Mouse (Mus musculus) frontal cortex, postnatal 25 days (tissue): ENCODE measurements around the gene Snx32.

Source experiments
- DNase-seq, 2 experiments: peaks; one replicate each; pipeline ENCODE4 v3.0.0; 2022; ENCODE audit warnings: low spot score in 2 of 2

Snx32 gene

DNA sequence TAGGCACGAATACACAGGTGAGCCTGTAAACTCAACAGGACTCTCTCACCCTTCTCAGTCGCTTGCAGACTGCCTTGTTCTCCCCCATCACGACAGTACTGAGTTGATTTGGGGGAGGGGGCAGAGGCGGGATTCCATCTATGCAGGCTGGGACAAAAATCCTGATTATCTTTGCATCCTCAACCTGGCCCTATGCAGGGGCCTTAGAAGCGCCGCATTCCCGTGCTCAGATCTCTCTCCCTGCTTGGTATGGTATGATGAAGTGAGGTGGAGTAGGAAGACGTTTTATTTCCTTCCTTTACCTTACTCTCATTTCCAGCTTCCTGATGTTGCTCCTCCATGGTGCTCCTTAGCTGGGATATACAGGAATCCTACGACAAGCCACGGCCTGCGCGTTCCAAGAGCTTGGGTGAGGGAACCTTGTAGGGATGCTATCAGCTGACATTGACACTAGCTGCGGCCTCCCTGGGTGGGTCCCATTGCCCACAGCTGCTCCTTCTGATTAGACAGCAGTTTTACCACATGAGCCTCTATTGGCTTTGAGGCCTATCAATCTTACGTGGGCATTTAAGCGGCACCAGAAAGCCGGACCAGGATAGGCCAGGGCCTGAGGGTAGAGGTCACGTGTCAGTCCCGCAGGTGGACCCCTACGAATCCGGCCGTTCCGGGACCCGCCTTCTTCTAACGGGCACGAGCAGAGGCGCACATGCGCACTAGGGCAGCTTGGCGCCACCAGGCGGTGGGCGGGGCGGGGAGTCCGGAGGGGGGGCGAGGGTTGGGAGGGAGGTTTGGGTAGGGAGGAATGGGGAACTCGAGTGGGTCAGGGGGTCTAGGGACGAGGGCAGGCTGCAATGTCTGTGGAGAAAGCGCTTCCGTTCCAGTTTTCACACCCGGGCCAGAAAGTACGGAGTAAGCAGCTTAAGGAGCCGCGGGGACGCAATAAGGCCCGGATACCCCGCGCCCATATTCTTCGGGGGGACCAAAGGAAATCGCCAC, at the start of gene Snx32:
Snx32 (minus strand) TSS at position 508 of the 996 bp plus-strand sequence.
- DNase-seq: peak; percentile 91 to 98

DNA sequence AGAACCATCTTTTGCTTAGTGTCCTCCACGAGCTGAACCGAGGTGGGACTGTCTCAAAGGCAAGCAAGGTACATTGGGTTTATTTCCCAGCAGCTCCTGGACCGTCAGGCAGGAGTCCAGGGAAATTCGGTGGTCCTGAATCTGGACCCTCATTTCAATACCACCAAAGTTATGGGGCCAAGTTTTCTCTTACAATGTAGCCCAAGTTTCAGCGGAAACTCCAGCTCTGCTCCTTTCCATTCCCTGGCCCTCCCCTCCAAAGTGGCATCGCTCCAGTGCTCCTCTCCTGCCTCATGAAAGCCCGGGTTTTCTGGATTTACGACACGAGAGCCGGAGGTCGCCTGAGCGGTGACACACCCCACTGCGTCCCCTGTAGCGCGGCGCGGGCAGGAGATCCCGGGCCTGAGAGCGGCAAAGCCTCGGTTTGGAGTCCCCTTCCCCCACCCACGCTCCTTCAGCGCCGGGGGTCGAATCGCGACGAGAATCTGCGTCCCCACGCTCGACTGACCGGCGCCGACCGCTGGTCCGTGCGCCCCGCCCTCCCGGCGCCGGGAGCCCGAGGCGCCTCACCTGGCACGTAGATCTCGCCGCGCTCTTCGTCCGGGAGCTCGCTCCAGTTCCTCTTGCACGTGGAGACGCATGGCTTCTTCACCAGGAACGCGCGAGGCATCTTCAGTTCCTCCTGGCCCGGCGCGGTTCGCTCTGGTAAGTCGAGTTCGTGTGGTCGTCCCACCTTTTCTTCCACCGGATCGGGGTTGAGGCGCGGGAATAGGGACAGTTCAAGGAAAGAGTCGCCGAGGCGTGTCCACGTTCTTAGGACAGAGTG, 49.5 kb upstream of the Snx32 start:
- no peak for DNase-seq

DNA sequence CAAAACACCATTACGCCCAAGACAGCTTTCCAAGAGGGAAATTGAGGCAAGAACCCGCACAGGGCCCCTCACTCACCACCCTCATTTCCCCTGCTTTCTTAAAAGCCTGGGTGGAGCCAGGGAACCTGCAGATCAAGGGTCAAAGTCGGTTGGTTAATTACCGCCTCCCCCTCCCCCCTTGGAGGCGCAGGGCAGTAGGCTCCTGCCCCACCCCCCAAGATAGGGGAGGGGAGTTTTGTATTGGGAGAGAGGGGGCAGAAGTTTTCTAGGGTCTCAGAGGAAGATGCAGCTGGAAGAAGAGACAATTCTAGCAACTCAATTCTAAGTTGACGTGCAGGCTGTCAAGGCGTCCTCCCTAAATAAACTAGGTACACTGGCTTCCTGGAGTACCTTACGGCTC, 48.9 kb upstream of the Snx32 start:
- no peak for DNase-seq

DNA sequence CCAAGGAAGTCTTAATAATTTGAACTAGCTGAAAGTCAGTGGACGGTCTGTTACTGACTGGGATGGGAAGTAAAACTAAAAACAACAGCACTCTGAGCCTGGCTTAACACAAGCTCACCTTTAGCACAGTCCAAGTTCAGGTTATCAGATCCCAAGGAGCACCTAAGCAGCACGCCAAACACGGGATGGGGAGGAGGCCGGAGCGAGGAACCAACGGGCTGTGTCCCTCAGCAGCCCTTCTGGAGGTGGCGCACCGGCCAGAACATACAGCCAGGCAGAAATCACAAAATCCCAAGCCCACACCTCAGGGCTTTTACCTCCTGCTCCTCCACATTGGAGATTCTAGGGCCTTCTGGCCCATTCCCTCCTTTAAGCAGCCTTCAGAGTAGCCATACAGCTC, 48.4 kb upstream of the Snx32 start:
- DNase-seq: no peak

DNA sequence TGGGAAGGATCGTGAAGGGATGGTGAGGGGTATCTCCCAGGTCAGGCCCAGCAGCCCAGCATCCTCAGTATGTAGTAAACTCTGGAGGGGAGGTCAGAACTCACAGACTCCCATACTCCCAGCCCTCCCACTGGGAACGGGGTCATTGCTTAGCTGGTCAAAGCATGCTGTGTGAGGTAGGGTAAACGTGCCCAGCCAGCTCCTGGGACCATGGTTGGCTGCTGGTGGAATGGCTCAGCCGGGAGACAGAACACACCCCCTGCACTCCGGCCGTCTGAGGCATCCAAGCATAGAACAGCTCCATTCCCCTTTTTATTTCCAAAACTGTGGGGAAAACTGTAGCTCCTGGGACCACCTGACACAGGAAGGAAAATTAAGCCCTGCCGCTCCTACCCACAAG, 47.8 kb upstream of the Snx32 start:
- no peak for DNase-seq

DNA sequence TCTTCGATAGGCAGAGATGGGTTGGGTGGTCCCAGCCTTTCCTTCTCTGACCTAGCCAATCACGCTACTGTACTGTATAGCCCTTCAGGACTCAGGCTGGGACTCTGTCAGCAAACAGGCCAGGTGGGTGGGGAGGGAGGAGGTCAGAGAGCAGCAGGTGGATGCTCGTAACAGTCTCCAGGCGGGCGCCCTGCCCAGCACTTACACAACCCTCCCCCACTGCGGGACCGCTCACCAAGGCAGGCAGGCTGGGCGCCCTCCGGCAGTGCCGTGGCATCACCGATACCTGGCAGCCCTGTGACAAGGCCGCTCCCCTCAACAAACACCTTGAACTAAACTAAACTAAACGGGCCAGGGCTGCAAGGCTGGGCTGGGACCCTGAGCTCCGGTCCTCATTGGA, 43.9 kb upstream of the Snx32 start:
- DNase-seq: no peak

DNA sequence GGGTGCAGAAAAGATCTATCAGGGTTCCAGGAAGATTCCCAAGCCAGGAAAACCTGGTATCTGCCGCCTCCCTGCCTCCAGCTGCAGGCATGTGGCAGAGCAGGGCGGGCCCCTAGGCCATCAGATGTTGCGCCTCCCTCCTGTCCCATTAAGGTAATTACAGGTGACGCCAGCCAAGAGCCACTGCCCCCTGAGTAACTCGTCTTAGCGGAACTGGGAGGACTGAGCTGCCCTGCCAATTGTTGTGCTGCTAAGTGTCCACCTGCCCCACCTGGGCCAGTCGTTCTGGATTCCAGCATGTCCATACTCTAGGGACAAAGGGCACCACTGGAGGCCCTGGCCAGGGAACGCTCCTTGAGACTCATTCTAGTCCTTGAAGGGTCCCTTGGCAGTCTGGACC, 43.5 kb upstream of the Snx32 start:
- DNase-seq: no peak

DNA sequence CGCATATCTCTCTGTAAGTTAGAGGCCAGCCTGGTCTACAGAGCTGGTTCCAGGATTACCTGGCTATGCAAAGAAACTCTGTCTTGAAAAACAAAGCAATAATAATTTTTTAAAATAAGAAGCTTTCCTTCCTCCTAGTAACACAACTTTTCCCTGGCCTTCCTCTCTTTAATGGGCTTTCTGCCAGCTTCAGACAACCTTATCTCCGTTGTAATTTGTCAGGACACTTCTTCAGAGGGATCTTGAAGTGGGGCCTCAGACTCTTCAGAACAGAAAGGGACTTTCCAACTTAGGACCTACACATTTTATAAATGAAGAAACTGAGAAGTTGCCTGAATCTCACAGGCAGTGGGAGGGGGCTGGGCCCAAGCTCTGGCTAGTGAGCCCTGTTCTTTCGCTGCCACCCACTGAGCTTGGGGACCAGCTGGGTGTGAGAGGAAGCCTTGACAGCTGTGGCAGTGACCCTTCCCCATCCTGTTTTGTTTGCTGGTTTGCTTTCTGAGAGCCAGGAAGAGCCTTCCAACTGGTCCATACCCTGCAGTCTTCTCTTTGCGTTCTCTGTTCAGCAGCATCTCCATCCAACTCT, 37.2 kb upstream of the Snx32 start:
- DNase-seq: no peak

DNA sequence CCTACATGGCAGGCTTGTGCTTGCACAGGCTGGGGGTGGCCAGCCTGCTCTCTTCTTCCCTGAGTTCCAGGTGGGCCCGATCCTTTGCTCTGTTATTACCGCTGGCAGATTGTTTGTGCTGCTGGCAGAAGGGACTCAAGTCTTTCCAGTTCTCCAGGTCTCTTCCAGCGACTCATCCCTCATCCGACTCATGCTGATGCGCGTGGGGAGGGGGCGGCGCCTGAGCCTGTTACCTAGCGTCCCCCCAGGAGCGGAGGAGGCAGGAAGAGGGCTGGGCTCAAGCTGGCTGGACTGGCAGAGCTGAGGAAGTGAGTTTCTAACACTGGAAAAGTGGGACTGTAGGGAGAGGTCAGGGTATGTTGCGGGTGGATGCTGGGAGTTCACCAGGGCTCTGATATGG, 33.7 kb upstream of the Snx32 start:
- no peak for DNase-seq

DNA sequence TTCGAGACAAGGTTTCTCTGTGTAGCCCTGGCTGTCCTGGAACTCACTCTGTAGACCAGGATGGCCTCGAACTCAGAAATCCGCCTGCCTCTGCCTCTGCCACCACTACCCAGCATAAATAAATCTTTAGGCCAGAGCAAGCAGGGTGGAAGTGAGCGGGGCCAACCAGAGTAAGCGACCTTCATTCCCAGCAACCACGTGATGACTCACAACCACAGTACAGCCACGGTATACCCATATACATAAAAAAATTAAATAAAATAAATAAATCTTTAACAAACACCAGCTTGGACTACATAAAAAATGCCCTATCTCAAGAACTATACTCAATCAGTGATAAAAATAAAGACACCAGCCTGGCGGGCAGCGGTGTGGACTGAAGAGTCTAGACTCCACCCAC, 33.0 kb upstream of the Snx32 start:
- no peak for DNase-seq

DNA sequence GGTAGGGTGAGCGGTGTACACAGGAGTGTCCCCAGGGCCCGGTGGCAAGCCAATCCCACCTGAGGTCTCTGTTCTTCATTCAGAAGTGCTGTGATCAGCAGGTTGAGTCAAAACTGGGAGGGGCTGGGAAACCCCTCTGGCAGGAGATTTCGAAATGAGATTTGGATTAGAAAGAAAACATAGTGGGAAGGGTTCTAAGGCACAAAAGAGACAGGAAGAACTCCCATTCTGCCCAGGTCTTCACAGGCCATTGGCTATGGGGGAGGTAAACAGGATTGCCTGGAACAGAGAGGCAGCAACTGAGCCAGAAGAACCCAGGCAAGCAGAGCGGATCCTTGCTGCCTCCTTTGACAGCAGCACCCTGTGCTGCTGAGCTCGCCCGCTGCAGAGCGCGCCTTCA, 28.4 kb upstream of the Snx32 start:
- DNase-seq: no peak

DNA sequence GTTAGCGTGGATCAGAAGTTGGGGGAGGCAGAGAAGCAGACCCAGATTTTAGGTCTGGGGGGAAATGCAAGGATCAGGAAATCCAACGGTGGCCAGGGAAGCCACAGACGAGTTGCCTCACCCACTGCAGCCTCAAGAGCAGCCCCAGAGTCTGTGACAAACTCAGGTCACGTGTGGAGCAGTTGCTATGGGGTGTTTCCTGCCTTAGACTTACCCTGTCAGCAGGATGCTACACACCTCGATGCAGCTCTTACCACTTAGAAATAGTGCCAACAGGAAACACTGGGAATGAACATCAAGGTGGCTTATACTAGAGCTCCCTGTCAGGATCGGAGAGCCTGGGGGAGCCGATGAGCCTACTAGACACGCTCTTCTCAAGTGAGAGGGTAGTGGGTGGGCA, 22.2 kb upstream of the Snx32 start:
- DNase-seq: no peak

DNA sequence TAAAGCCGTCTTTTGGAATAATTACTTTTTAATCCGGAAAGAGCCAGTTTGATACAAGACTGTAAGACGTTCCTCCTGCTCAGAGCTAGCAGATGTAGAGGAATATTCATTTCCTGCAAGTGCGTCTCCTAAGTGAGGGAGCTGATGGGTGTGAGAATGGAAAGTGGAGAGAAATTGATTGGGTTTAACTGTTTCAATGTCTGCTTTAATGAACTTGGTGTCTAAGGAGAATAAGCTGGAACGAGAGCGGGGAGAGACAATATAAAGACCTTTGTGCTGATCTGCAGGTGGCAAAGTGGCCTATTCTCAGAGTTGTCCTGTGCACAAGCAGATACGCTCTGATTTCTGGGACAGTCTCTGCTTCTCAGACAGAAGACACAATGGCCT, 19.8 kb upstream of the Snx32 start:
- no peak for DNase-seq

DNA sequence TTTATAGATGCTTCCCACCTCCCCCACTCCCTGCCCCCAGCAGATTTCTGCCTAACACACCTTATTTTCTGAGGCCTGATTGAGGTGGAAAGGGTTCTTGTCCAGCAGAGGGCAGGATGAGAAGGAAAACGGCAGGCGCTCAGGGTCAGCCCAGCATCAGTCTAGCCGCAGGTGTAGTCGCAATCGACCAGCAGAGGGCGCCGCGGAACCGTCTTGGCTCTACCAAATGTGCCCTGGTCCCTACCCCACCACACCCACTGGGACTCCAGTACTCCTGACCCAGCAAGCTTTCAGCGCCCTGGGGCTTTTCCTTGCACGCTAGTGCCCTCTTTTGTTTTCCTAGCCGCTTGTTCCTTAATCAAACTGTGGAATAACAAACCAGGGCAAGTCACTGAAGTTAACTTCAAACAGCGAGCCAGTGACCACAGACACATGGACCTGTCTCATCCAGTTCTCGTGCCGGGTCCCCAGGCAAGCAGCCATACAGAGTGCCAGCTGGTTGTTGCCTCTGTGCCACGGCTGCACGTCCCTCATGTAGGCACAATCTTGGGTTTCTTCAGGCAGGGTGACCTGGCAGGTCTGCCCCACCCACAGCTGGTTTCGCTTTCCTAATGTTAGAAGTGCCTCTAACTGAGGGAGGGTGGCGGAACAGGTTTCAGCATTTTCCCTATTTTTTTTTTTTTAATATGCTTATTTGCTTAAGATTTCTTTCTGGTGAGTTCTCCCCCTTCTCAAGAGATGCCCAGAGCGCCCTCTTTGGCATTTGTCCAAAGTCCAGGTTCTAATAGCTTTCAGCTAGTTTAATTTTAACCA, 19.2 kb upstream of the Snx32 start:
- peak; percentile 93 to 95 for DNase-seq

DNA sequence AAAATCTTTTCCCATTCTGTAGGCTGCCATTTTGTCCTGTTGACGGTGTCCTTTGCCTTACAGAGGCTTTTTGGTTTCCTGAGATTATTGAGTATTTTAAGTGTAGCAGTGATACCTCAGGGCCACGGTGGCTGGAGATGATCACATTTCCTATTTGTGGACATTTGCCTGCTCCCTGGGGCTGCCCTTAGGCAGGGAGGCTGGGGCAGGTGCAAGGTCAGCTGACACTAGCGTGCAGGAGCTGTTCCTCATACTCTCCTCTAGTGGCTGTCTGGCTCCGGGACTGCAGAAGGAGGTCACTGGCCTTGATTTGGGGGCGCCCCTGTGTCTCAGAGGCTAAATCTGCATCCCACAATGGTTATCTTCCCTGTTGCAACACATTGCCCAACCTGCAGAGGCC, 14.9 kb upstream of the Snx32 start:
- no peak for DNase-seq

DNA sequence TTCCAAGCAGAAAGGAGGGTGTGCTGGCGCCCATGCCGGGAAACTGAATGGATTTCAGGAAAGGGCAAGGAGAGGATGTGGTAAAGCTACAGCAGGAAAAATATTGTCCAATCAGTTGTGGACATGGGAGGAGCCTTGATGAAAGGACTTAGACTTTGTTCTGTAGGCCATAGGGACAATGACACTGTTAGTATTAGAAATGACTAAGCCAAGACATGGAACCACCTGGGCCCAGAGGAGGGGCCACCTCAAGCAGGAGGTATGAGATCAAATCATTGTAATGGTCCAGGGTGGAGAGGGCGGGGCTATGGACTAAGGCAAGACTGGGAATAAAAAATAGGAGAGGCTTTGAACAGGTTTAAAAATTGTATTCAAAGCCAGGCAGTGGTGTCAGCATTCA, 8.4 kb upstream of the Snx32 start:
- DNase-seq: no peak

DNA sequence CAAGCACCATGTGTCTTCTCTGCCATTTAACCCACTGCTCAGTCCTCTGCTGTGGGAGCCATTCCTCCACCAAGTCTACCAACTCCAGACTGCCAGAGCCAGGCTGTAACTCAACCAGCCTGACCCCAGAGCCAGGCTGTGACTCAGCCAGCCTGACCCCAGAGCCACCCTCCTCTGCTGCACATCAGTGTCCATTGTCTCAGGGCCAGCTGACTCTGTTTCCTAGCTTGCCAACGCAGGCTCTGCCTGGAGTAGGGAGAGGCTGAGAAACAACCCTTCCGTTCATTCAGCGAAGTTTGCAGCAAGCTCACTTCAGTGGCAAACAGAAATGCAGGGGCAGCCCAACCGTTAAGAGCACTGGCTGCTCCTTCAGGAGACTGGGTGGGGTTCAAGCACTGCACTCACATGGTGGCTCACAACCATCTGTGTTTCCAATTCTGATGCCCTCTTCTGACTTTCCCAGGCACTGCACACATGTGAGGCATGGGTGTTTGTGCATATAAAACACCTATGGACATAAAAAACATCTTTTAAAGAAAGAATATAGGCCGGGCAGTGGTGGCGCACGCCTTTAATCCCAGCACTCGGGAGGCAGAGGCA, 6.7 kb upstream of the Snx32 start:
- DNase-seq: no peak

DNA sequence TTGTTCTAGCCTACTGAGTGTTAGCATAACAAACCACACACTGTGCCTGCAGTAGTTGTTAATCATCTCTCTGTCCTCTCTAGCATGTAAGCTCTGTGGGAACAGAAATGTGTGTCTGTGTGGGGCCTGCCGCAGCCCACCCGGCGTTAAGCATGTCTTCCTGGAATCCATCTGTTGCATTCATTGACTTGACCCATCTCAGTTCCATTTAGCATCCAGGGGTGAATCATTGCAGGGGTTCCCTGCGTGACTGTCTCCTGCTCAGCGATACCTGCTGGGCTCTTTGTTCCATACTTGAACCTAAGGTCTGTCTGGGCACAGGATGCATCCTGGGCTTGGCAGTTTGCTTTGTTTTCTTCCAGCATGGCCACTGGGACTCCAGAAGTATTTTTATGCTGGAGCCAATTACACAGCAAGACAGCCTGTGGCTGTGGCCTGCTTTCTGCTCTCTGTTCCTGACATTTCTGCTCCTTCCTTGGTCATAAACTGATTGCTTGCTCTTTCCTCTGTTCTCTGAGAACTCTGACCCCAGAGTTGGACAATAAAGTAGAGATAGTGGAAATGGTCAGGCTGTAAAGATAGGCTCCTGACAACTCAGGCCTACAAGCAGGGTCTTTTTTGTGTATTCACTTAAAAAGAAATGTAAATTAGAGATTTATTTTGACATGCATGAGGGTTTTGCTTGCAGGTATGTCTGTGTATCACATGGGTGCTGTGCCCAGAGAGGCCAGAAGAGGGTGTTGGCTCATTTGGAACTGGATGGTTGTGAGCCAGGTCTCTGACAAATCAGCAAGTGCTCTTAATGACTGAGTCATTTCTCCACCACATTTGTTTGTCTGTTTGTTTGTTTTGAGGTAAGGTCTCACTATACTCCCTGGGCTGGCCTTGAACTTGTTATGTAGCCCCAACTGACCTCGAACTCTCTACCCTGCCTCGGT, 5.8 kb upstream of the Snx32 start:
- DNase-seq: no peak

DNA sequence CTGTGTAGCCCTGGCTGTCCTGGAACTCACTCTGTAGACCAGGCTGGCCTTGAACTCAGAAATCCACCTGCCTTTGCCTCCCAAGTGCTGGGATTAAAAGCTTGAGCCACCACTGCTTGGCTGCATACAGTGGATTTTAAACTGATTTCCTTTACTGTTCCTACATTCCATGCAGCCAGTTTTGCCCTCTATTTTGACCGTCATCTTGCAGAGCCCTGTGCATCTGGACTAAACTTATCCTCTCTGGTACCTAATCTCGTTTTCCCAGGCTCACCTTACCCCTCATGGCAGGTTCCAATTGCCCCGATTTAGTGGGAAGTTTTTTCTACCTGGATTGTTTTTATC, 2.6 kb upstream of the Snx32 start:
- no peak for DNase-seq
